Mouse (Mus musculus) gastrocnemius, postnatal 14 days (tissue): ENCODE data around the gene Tnfsf12. TPM values are rescaled to one million over a fixed set of nuclear protein-coding genes. Genes with fewer than 3 reads are reported as not detected.
"Not testable (repeated sequence)": the region's sequence is repeated elsewhere in the genome, so short reads cannot be mapped to it uniquely, and the experiment has no call there.

Experiments
- DNase-seq: peaks from one replicate; pipeline ENCODE4 v3.0.0; 2021; ENCODE audit warnings: mixed read lengths
- intact Hi-C: fragments of 180-260 bp; cut with DNase I; formaldehyde crosslinking; loops from one replicate; pipeline ENCODE4 v1.15.1; 2025; ENCODE audit warnings: low total_unique reads
- long read RNA-seq, 2 experiments: library from polyadenylated mRNA; stranded (forward); transcript quantifications; one replicate each; pipeline ENCODE4 v2.0.0; 2021
- total RNA-seq, 2 experiments: library from RNA; stranded (reverse); gene quantifications; 2 replicates each; pipeline ENCODE4 v1.2.3; 2021

The Tnfsf12 gene
- total RNA-seq, result 10 to 100 TPM; 14.0 to 14.8 TPM
- long read RNA-seq, experiment 1, partial matches to known transcripts, result 0 of 2 reads
- long read RNA-seq, experiment 1, other reads (novel, unspliced or antisense), result 2 of 2 reads
- long read RNA-seq, experiment 2, partial matches to known transcripts, result 3 of 7 reads
- long read RNA-seq, experiment 2, other reads (novel, unspliced or antisense), result 1 of 7 reads

DNA sequence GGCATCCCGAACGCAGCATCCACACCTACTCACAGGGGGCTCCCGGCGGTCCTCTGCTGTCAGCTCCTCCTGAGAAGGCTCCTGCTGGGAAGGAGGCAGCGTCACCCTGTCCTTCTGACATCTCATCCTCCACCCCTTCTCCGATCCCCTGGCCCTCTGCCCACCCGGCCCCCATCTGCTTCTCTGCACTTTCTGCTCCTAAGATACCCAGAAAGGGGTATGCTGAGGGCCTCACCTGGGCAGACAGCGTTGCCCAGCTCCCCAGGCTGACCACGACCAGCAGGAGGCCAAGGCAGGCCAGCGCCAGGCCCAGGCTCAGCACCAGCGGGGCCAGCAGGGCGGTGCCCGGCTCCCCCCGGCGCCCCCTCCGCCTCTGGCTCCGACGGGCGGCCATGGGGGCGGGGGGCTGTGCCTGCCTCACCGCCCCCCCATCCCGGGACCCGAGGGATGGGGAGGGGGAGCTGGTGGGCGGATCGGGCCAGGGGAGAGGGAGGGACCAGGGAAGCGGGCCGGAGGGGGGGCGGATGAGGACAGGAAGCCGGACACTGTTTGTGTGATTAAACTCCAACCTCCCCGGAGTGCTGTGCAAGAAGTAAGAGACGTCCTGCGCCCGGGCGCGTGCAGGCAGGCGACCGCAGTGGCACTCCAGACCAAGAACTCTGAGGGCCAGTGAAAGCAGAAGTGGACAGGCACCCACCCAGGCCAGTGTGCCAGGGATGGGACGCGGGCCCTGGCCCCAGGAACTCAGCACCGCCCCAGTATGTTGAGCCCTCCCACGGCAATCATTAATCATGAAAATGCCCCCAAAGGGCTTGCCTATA, at the start of gene Tnfsf12, which contains the start of gene Tnfsfm13:
Gene Tnfsf12, minus strand, starts transcription at position 489 of the 821 bp plus-strand sequence.
Gene Tnfsfm13, minus strand, starts transcription at position 738 of the 821 bp plus-strand sequence.
- DNase-seq, result peak; percentile 86
- intact Hi-C loops, result no loop called here

- intact Hi-C loops, DNase-seq: not testable (repeated sequence)
Observed at GRCm38 (mm10) chr11:69731408-69731807, 35.8 kb upstream of the Tnfsf12 start.

DNA sequence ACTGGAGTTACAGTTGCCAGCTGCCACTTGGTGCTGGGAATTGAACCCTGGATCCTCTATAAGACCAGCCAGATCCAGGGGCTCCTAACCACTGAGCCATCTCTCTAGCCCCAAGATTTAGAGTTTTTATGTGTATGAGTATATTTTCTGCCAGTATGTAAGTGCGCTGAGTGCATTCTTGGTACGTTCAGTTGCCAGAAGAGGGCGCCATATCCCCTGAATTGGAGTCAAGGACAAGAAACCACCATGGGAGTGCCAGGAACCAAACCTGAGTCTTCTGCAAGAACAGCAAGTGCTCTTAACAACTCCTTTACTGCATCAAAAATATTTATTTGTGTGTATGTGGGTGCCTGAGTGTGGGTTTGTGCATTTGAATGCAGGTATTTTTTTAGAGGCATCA, 33.4 kb upstream of the Tnfsf12 start:
- peak; percentile 58 for DNase-seq
- intact Hi-C loops, result no loop called here

DNA sequence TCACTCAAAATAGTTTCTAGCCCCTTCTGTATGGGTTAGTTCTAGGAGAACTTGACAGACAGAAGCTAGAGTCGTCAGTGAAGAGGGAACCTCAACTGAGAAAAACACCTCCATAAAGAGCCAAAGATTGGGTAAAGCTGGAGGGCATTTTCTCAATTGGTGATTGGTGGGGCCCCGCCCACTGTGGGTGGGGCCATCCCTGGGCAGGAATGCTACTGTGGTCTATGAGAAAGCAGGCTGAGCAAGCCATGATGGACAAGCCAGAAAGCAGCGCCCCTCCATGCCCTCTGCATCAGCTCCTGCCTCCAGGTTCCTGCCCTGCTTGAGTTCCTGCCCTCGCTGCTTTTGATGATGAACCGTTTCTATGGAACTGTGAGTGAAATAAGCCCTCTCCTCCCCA, 30.3 kb upstream of the Tnfsf12 start:
- intact Hi-C loops, result no loop called here
- no peak for DNase-seq

- intact Hi-C loops, result no loop called here
- no peak for DNase-seq
Observed at GRCm38 (mm10) chr11:69723074-69723473, 27.4 kb upstream of the Tnfsf12 start.

DNA sequence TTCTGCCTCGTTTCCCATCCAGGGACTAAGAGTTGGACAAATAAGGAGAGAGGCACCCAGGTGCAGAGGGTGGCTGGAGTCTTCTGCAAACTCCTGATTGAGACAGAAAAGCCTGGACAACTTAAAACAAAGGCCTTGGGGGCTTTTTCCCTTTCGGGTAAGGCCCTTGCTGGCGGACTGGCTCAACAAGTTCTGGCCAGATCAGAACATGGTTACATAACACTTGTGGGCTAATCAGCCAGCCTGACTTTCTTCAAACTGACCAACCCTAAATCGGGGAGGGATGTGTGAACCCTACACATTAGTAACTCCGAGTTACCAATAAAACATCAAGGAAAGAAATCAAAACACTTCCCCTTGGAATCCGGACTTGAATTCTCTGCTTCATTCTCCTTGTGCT, 25.2 kb upstream of the Tnfsf12 start:
- no peak for DNase-seq
- intact Hi-C loops, result no loop called here

DNA sequence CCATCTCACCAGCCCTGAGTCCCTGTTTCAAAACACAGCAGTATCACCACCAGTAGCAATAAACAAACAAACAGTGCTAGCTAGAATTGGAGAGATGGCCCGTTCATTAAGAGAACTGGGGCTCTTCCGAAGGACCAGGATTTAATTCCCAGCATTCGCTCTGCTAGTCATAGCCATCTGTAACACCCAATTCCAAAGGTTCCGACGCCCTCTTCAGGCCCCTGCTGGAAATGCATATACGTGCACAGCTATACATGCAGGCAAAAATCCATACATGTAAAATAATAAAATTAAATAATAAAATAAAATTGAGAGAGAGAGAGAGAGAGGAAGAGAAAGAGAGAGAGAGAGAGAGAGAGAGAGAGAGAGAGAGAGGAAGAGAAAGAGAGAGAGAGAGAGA, 23.8 kb upstream of the Tnfsf12 start:
- DNase-seq, result no peak
- intact Hi-C loops, result no loop called here

DNA sequence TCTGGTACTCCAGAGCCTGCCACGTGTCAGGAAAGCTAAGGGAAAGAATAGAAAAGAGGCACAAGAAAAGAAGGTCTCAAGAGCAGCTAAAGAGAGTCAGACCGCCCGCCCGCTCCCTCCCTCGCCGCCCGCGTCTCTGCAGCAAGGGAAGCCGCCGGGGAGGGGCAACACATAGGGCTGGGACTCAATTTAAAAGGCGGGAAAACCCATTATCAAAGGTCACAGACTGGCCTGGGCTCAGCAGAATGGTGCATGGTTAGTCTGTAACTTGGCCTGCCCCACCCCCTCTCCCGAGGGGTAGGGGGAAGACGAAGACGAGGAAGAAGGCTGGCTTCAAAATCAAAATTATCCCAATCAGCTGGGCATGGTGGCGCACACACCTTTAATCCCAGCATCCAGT, 23.0 kb upstream of the Tnfsf12 start:
- intact Hi-C loops, result no loop called here

GRCm38 (mm10) chr11:69716953-69717352, 21.3 kb upstream of the Tnfsf12 start:
- intact Hi-C loops, result no loop called here
- no peak for DNase-seq

More for the DNA sequence above, 23.0 kb upstream of the Tnfsf12 start:
- DNase-seq, result no peak

- intact Hi-C loops, result no loop called here
- DNase-seq, result no peak
Observed at GRCm38 (mm10) chr11:69715929-69716328, 20.3 kb upstream of the Tnfsf12 start.

DNA sequence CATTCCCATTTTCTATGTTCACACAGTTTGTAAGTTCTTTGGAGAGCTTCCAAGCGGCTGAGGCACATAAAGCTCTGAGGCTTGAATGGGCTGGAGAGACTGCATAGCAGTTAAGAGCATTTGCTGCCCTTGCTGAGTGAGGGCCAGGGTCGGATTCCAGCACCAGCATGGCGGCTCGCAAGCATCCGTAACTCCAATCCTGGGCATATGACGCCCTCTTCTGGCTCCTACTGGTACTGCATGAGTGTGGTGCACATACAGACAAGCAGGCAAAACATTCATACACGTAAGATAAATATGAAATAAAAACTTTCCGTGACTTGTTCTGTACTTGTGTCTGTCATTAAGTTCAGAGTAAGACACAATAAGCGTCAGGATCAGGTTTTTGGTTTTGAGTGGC, 19.8 kb upstream of the Tnfsf12 start:
- intact Hi-C loops, result no loop called here
- no peak for DNase-seq

- DNase-seq, result no peak
- intact Hi-C loops, result no loop called here
Observed at GRCm38 (mm10) chr11:69714636-69715329, 19.1 kb upstream of the Tnfsf12 start.

DNA sequence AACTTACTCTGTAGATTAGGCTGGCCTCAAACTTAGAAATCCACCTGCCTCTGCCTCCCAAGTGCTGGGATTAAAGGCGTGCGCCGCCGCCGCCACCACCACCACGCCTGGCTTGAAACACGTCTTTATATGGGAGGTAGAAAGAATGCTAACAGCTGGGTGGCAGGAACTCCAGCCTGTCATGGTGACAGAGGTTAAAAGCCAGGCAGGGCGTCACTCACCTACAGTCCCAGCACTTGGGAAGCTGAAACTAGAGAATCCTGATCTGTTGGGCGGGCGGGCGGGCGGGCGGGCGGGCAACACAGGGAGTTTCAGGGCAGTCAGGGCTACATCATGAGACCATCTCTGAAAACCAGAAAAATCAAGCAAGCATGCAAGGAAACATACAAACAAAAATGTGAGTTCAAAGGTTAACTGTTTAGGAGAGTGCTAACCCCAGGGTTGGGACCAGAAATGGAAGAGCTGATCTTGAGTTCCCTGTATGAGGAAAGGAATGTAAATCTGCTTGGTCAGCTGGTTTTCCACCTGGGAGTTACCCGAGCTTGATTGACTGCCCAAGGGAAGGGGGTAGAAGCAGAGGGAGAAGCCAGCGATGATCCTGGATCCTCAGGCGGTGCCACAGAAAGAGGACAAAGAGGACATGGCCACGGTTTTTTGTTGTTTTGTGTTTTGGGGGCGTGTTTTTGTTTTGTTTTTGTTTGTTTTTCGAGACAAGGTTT, 17.5 kb upstream of the Tnfsf12 start:
- no peak for DNase-seq
- intact Hi-C loops, result no loop called here

- intact Hi-C loops, result no loop called here
- no peak for DNase-seq
Observed at GRCm38 (mm10) chr11:69711082-69711481, 15.4 kb upstream of the Tnfsf12 start.

DNA sequence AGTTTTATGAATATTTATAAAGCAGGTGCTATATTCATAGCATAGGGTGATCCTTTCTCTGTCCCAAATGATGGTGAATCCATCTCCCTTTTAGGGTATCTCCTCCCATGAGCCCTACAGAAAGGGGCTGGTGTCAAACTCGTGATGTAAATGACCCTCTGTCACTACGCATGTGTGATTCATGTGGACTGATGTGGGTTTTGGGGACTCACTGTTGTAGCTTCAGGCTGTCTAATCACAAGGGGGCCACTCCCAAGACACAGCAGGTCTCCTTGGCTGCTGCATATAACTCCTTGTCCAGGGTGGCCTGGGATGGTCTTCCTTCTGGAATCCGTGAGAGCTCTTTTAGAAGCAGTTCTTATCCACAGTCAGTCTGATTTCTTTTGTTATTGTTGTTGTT, 14.8 kb upstream of the Tnfsf12 start:
- DNase-seq, result no peak
- intact Hi-C loops, result no loop called here

GRCm38 (mm10) chr11:69709554-69710446, 14.2 kb upstream of the Tnfsf12 start:
- intact Hi-C loops, result no loop called here
- no peak for DNase-seq

DNA sequence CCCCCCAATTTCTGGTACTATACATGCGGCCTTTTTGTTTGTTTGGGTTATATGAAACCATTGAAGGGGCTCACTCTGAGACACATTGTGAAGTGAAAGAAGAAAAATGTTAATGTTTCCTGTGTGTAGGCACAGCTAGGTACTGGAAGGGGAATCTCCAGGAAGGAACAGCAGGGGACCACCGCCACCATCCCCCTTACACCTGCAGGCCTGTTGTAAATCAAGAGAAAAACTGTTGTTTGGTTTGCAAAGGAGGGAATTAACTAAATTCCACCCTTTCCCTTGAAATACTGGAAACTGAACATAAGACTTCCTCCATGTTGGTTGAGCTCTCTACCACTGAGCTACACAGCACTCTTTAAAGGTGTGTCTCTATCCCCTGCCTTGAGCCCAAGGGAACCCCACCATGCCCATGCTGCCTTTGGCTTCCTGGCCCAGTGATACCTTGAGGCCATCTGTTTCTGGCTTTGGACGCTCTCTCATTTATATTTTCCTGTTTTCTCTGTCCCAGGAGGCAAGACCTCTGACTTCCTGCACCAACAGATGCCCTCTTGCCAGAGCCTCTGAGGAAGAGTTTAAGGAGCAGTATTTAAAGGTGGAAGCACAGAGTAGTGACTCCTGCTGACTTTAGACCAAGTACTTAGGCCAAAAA, 13.1 kb upstream of the Tnfsf12 start:
- intact Hi-C loops, result no loop called here

GRCm38 (mm10) chr11:69707873-69708381, 12.3 kb upstream of the Tnfsf12 start:
- intact Hi-C loops, result no loop called here
- DNase-seq, result no peak

More for the DNA sequence above, 13.1 kb upstream of the Tnfsf12 start:
- no peak for DNase-seq
